Mouse (Mus musculus) liver, embryonic 12.5 days (tissue): ENCODE data around the gene Batf3. TPM values are rescaled to one million over a fixed set of nuclear protein-coding genes. Genes with fewer than 3 reads are reported as not detected.

ENCODE experiments used
- ATAC-seq: fragments of 200-750 bp; cut with Nextera tagmentation; 2 replicates; pipeline ENCODE4 v1.8.0; 2017; ENCODE audit warnings: moderate number of reproducible peaks, mild to moderate bottlenecking, moderate library complexity
- H3K27ac ChIP-seq: fragments of 300-500 bp; sonication (generic); 2 replicates; pipeline ENCODE4 v1.5.1; 2016; ENCODE audit warnings: mild to moderate bottlenecking
- H3K27me3 ChIP-seq: fragments of 300-500 bp; sonication (generic); replicated peaks from 2 replicates; pipeline ENCODE4 v1.6.1; 2016; ENCODE audit warnings: mild to moderate bottlenecking, moderate library complexity
- H3K36me3 ChIP-seq: fragments of 300-500 bp; sonication (generic); 2 replicates; pipeline ENCODE4 v1.6.1; 2016; ENCODE audit warnings: mild to moderate bottlenecking, moderate library complexity
- H3K4me1 ChIP-seq: fragments of 300-500 bp; sonication (generic); 2 replicates; pipeline ENCODE4 v1.6.1; 2016
- H3K4me2 ChIP-seq: fragments of 300-500 bp; sonication (generic); 2 replicates; pipeline ENCODE4 v1.6.1; 2016; ENCODE audit warnings: mild to moderate bottlenecking, moderate library complexity
- H3K4me3 ChIP-seq: fragments of 300-500 bp; sonication (generic); 2 replicates; pipeline ENCODE4 v1.5.1; 2016; ENCODE audit warnings: mild to moderate bottlenecking, moderate library complexity
- H3K9ac ChIP-seq: fragments of 300-500 bp; sonication (generic); 2 replicates; pipeline ENCODE4 v1.6.1; 2016; ENCODE audit warnings: mild to moderate bottlenecking, moderate library complexity
- H3K9me3 ChIP-seq: fragments of 300-500 bp; sonication (generic); replicated peaks from 2 replicates; pipeline ENCODE4 v1.6.1; 2016; ENCODE audit warnings: mild to moderate bottlenecking, moderate library complexity
- WGBS: fragments of 180-500 bp; shearing (Covaris S2); methylation state at CpG from one replicate; pipeline ENCODE4 v1.1.7; 2016; ENCODE audit not compliant: insufficient replicate concordance; 5-methylcytosine and 5-hydroxymethylcytosine counted together
- polyA plus RNA-seq: library from polyadenylated mRNA; unstranded; fragments of >200 nt; fragmentation: Nextera tagmentation; extraction: Ambion mirVana; gene quantifications from 2 replicates; pipeline ENCODE4 v1.2.1, GENCODE M21; 2016

The Batf3 gene
- polyA plus RNA-seq, 1 experiment from 2014 or later: 3.7 TPM

GRCm38 (mm10) chr1:191114868-191115267, 17.2 kb downstream of the Batf3 start:
- H3K4me3 ChIP-seq: no peak overlapping the region
- peaks cover 18% of the 10 kb centered on the region for H3K4me1 ChIP-seq
- H3K36me3 ChIP-seq: no peaks in the 10 kb centered on the region
- H3K9ac ChIP-seq: no peak overlapping the region
- H3K27ac ChIP-seq: no peak overlapping the region
- WGBS: 36% methylated on average over 7 of the region's 7 CpGs
- no peaks in the 10 kb centered on the region for H3K27me3 ChIP-seq
- ATAC-seq: no peak
- H3K4me2 ChIP-seq: no peak overlapping the region
- no peaks in the 10 kb centered on the region for H3K9me3 ChIP-seq

- Histone ChIP-seq H3K4me1 (peaks cover 18% of the 10 kb centered on the region), H3K27me3 (no peaks in the 10 kb centered on the region), H3K9ac (no peak overlapping the region), H3K9me3 (no peaks in the 10 kb centered on the region), H3K36me3 (no peaks in the 10 kb centered on the region), H3K27ac (no peak overlapping the region), H3K4me2 (no peak overlapping the region), H3K4me3 (no peak overlapping the region)
- ATAC-seq: no peak
- 56% methylated on average over 11 of the region's 11 CpGs for WGBS
Measured at GRCm38 (mm10) chr1:191115514-191116238, 18.0 kb downstream of the Batf3 start.

DNA sequence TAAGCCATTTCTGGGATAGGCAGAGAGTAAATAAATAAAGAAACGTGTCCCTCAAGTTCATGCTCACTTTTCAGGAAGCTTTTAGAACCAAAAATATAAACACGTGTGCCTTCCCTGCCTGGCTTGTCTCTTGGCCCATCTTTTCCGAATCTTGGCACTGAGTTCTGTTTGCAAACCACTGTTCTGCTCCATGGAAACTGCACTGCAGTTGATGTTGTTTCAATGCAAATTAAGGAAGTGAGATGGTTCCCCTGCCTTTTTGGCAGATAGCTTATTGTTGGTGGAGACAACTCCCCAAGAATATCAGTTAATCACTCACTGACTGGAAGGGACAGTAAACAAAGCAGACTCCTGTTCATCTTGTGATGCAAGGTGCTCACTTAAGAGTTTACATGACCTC, 25.1 kb downstream of the Batf3 start:
- WGBS: 45% methylated on average over 3 of the region's 3 CpGs
- no peak overlapping the region for H3K27ac ChIP-seq
- no peaks in the 10 kb centered on the region for H3K36me3 ChIP-seq
- peaks cover 25% of the 10 kb centered on the region for H3K27me3 ChIP-seq
- H3K4me3 ChIP-seq: no peak overlapping the region
- no peak overlapping the region for H3K9ac ChIP-seq
- H3K4me2 ChIP-seq: no peak overlapping the region
- no peaks in the 10 kb centered on the region for H3K9me3 ChIP-seq
- ATAC-seq: no peak
- H3K4me1 ChIP-seq: peaks cover 14% of the 10 kb centered on the region

- no peak overlapping the region for H3K4me2 ChIP-seq
- H3K27me3 ChIP-seq: peaks cover 25% of the 10 kb centered on the region
- no peaks in the 10 kb centered on the region for H3K9me3 ChIP-seq
- H3K9ac ChIP-seq: no peak overlapping the region
- H3K4me1 ChIP-seq: peaks cover 13% of the 10 kb centered on the region
- no peak overlapping the region for H3K4me3 ChIP-seq
- ATAC-seq: no peak
- no peaks in the 10 kb centered on the region for H3K36me3 ChIP-seq
- no peak overlapping the region for H3K27ac ChIP-seq
- WGBS: 68% methylated on average over 2 of the region's 2 CpGs
Measured at GRCm38 (mm10) chr1:191123696-191124095, 26.0 kb downstream of the Batf3 start.

DNA sequence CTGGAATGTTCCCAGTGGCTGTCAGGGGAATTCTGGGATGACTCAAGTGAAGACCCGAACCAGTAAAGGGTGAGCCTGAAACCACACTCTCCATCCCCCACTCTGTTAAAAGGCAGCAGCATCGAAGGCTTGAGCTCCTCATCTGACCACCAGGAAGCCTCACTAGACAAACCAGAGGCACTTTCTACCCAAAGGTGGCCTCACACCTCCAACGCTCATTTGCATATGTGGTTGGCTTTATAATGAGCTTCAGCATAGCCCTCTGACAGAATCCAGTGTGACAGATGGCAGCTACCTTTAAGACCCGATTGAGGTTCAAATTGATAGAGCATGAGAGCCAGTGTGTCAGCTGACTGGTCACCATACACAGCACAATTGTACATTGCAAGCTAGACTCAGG, 26.6 kb downstream of the Batf3 start:
- Histone ChIP-seq H3K36me3 (no peaks in the 10 kb centered on the region), H3K4me2 (no peak overlapping the region), H3K4me3 (no peak overlapping the region), H3K4me1 (peaks cover 7% of the 10 kb centered on the region; the same call in 1 of the 2 replicates), H3K9me3 (peaks cover 2% of the 10 kb centered on the region; the same call in 1 of the 2 replicates), H3K27me3 (peaks cover 25% of the 10 kb centered on the region), H3K27ac (no peak overlapping the region), H3K9ac (no peak overlapping the region)
- ATAC-seq: no peak
- 48% methylated on average over 4 of the region's 4 CpGs for WGBS

DNA sequence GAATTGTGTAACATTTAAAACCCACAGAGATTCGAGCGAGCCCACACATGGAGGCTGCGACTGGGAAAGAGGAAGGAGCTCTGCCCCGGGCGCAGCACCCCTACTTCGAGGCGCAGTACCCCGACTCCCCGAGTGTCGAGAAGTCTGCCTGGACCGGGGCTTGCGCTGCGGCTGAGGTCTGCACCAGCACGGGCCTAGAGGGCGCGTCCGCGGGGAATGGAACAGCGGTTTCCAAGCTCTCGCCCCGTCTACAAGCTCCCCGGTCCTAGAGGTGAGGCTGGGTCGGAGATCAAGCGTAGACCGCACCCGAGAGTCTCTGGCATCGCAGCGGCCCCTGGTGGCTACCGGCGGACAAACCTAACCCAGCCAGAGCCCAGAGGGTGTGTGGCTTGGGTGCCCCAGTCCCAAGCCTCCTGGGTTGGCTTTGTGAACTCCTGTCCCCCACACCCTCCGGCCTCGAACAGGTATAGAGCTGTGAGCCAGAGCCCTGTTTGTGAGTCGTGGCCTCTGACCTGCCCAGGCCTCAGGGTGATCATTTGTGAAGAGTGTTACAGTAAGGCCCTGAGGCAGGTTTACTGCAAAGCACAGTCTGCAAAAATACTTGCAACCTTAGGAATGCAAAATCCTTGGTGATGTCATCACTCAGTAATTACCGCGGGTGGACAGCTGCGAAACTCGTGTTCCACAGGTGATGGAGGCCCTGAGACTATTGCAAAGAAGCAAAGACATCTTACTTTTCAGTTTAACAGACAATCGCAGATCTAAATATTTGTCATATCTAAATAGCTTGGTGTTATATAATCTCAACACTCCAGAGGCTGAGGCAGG, 28.4 kb downstream of the Batf3 start:
- Histone ChIP-seq H3K9me3 (peaks cover 9% of the 10 kb centered on the region; the same call in 1 of the 2 replicates), H3K27ac (no peak overlapping the region), H3K4me1 (0 out of 2 replicates have a peak, but pooled peaks cover 7% of the 10 kb centered on the region), H3K9ac (no peak overlapping the region), H3K36me3 (no peaks in the 10 kb centered on the region), H3K4me3 (peak overlapping the region; percentile 37), H3K4me2 (peak overlapping the region; percentile 64), H3K27me3 (peaks cover 25% of the 10 kb centered on the region)
- WGBS: 9% methylated on average over 38 of the region's 38 CpGs
- peak; percentile 84 for ATAC-seq

DNA sequence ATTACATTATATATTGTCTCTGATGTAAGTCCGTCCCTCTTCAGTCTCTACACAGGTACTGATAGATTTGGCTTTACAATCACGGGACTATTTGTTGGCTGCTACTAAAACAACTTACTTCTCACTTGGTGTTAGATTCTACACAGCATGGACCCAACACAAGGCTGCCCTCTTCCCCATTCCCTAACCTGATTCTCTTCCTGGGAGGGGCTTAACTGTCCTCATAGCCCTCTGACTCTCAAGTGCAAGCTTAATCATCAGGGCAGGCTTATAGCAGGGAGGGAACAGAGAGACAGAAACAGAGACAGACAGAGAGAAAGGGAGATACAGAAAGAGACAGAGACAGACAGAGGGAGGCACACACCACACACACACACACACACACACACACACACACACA, 34.0 kb downstream of the Batf3 start:
- Histone ChIP-seq H3K4me1 (peaks cover 19% of the 10 kb centered on the region), H3K9me3 (peaks cover 9% of the 10 kb centered on the region; the same call in 1 of the 2 replicates), H3K9ac (no peak overlapping the region), H3K4me3 (no peak overlapping the region), H3K27ac (no peak overlapping the region), H3K27me3 (peaks cover 10% of the 10 kb centered on the region), H3K36me3 (no peaks in the 10 kb centered on the region), H3K4me2 (no peak overlapping the region)
- 68% methylated on average over 2 of the region's 2 CpGs for WGBS
- no peak for ATAC-seq

DNA sequence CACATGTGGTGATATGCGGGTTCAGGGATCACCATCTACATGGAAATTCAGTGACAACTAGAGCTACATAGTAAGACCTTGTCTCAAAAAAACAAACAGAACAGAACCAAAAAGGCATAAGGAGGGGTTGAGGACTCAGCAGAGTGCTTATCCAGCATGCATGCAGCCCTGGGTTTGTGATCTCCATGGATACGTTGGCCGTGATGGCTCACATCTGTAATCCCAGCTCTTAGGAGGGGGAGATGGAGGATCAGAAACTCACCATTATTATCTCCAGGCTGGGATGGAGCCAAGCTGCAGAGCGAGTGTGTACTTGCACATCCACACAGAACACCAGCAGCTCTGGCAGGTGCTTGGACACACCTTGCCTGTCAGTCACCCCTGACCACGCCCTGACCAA, 34.6 kb downstream of the Batf3 start:
- Histone ChIP-seq H3K9ac (no peak overlapping the region), H3K4me3 (no peak overlapping the region), H3K9me3 (peaks cover 9% of the 10 kb centered on the region; the same call in 1 of the 2 replicates), H3K4me2 (no peak overlapping the region), H3K27me3 (peaks cover 10% of the 10 kb centered on the region), H3K36me3 (no peaks in the 10 kb centered on the region), H3K27ac (no peak overlapping the region), H3K4me1 (peaks cover 19% of the 10 kb centered on the region)
- ATAC-seq: no peak
- 52% methylated on average over 5 of the region's 5 CpGs for WGBS

DNA sequence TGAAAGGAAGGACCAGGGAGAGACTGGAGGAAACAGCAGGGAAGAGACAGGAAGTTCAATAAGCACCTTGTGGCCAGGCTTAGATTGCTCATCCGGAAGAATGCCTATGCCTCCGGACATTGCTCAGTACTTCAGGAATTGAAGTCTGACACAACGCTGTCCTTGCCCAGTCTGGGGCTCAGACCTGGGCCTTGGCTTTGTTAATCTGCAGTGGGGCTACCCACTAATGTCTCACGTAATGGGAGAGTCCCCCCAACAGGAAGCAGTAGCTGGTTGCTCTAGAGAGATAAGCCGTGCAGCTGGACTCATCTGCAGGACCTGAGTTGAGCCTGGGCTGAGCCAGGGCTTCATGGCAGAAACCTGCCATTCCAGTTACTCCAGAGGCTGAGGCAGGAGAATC, 35.3 kb downstream of the Batf3 start:
- peak; percentile 76 for ATAC-seq

GRCm38 (mm10) chr1:191135406-191135805, 37.8 kb downstream of the Batf3 start:
- 49% methylated on average over 4 of the region's 4 CpGs for WGBS
- H3K36me3 ChIP-seq: no peaks in the 10 kb centered on the region
- H3K4me3 ChIP-seq: no peak overlapping the region
- H3K27ac ChIP-seq: no peak overlapping the region
- ATAC-seq: no peak
- no peak overlapping the region for H3K4me2 ChIP-seq
- peaks cover 33% of the 10 kb centered on the region for H3K4me1 ChIP-seq
- H3K27me3 ChIP-seq: peaks cover 10% of the 10 kb centered on the region
- no peak overlapping the region for H3K9ac ChIP-seq
- H3K9me3 ChIP-seq: no peaks in the 10 kb centered on the region

More for the DNA sequence above, 35.3 kb downstream of the Batf3 start:
- Histone ChIP-seq H3K4me1 (peaks cover 19% of the 10 kb centered on the region), H3K4me2 (peak overlapping the region; percentile 24), H3K4me3 (no peak overlapping the region), H3K27ac (no peak overlapping the region), H3K27me3 (peaks cover 10% of the 10 kb centered on the region), H3K9ac (no peak overlapping the region), H3K36me3 (no peaks in the 10 kb centered on the region), H3K9me3 (peaks cover 9% of the 10 kb centered on the region; the same call in 1 of the 2 replicates)
- WGBS: 11% methylated on average over 5 of the region's 5 CpGs

- Histone ChIP-seq H3K4me2 (0 out of 2 replicates have a peak overlapping the region, but pooled peaks have one; percentile 16), H3K36me3 (no peaks in the 10 kb centered on the region), H3K4me1 (peaks cover 15% of the 10 kb centered on the region), H3K4me3 (no peak overlapping the region), H3K9me3 (no peaks in the 10 kb centered on the region), H3K27me3 (peaks cover 15% of the 10 kb centered on the region), H3K27ac (no peak overlapping the region), H3K9ac (no peak overlapping the region)
- WGBS: 64% methylated on average over 4 of the region's 4 CpGs
- no peak for ATAC-seq
Measured at GRCm38 (mm10) chr1:191138436-191138835, 40.8 kb downstream of the Batf3 start.

DNA sequence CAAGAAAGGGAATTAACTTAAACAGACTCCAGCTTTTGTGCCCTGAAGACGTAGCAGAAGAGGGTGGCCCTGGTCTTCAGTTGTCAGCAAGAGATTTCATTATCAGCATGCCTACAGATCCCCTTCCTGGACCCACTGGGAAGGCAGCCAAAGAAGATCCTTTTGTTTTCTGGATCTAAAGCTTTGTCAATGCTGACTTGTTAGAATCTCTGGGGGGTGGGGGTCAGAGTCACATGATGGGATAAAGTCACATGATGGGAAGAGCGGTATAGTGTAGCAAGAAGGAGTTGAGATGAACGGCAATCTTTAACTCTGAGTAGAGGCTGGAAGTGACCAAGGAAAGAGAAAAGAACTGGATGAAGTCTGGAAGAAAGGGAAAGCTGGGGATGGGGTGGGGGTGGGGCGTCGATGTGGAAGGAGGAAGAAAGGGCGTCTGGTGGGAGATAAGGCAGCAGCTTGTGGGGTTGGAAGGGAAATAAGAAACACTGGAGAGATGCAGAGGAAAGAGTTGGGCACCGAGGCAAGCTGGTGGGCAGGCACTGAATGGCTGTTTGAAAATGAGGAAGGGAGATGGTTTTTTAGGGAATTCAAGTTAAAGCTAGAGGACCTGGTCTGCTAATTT, 41.3 kb downstream of the Batf3 start:
- no peak overlapping the region for H3K9ac ChIP-seq
- no peak for ATAC-seq
- no peak overlapping the region for H3K4me3 ChIP-seq
- H3K27ac ChIP-seq: no peak overlapping the region
- H3K4me2 ChIP-seq: peak overlapping the region; percentile 16; the same call in 1 of the 2 replicates
- 19% methylated on average over 7 of the region's 7 CpGs for WGBS
- peaks cover 15% of the 10 kb centered on the region for H3K27me3 ChIP-seq
- peaks cover 14% of the 10 kb centered on the region for H3K4me1 ChIP-seq
- H3K36me3 ChIP-seq: no peaks in the 10 kb centered on the region
- H3K9me3 ChIP-seq: no peaks in the 10 kb centered on the region
